Comparison of ENCODE assay signal across 9 mouse cellular contexts in the genomic region with DNA sequence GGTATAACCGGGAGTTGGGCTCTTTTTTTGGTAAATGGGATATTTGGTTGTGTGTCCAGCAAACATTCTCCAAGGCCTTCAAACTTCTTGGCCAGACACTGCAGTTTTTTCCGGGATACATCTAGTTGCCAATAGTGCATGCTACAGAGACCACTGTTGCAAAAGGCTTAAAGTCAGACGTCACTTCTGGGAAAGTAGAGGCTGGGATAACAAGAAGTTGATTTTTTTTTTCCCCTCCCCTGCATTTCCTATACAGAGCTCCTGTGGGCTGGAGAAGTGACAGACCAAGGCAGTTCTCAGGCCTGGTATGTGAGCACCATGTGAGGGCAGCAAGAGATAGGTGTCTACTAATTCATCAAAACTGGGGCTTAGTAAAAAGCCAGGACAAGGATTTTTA. TPM values are rescaled to one million over a fixed set of nuclear protein-coding genes. Genes with fewer than 3 reads are reported as not detected.
DNase-seq lines count a peak whose midpoint lies in the region; ATAC-seq and TF ChIP-seq lines count a peak whose summit lies in the region.
"Had no signal": no experiment of that assay in that cellular context is flagged by ENCODE, and none has a peak within 500 bp of the region (broad histone marks: within the 10 kb centered on the region; RNA-seq: fewer than 3 reads in every experiment).

No protein-coding gene starts in this region.

- DNase-seq in kidney, postnatal 0 days (ENCODE audit: low spot score) = no peak
- DNase-seq in kidney, adult 18-20 months = no peak
- no peak for DNase-seq in forebrain, embryonic 11.5 days (ENCODE audit: low spot score)
- no peak for DNase-seq in left cerebral cortex, postnatal 10 days (ENCODE audit: extremely low spot score in 1 of 2, low spot score in 2 of 2)
- no peak for DNase-seq in cerebellum, postnatal 25 days
- DNase-seq: right cerebral cortex, postnatal 25 days had no signal

- no peak for TF ChIP-seq CTCF in kidney, postnatal 0 days (IDR thresholded peaks at IDR 0.05; ENCODE audit: low read depth)
- TF ChIP-seq CTCF in intestine, postnatal 0 days (IDR thresholded peaks at IDR 0.05; ENCODE audit: low read depth) = no peak

- no peak for ATAC-seq in kidney, postnatal 0 days (replicated peaks; ENCODE audit: low FRiP score, low read depth)
- no peak for ATAC-seq in forebrain, embryonic 11.5 days (replicated peaks; ENCODE audit: low FRiP score)
- ATAC-seq in intestine, postnatal 0 days = no peak
- ATAC-seq in neural tube, embryonic 12.5 days (ENCODE audit: low FRiP score, low read depth) = no peak
- ATAC-seq in megakaryocyte-erythroid progenitor cell, adult 5-6 weeks (replicated peaks; ENCODE audit: low FRiP score, low TSS enrichment, poor library complexity, severe bottlenecking) = no peak

- H3K9me3 ChIP-seq in kidney, postnatal 0 days (replicated peaks; ENCODE audit: low read length) = no peaks in the 10 kb centered on the region
- no peaks in the 10 kb centered on the region for H3K9me3 ChIP-seq in forebrain, embryonic 11.5 days (ENCODE audit: control insufficient read depth, low read length)
- no peaks in the 10 kb centered on the region for H3K9me3 ChIP-seq in intestine, postnatal 0 days (ENCODE audit: control insufficient read depth)
- no peaks in the 10 kb centered on the region for H3K9me3 ChIP-seq in neural tube, embryonic 12.5 days

- peaks cover 48% of the 10 kb centered on the region for H3K4me1 ChIP-seq in kidney, postnatal 0 days (replicated peaks; ENCODE audit: insufficient read depth, low read length)
- H3K4me1 ChIP-seq in forebrain, embryonic 11.5 days (replicated peaks; ENCODE audit: control insufficient read depth, insufficient read depth, low read length) = peaks cover 15% of the 10 kb centered on the region; the same call in 1 of the 2 replicates
- peaks cover 15% of the 10 kb centered on the region for H3K4me1 ChIP-seq in intestine, postnatal 0 days (replicated peaks; ENCODE audit: control insufficient read depth, insufficient read depth, low read length)
- peaks cover 59% of the 10 kb centered on the region for H3K4me1 ChIP-seq in neural tube, embryonic 12.5 days

- H3K9ac ChIP-seq in kidney, postnatal 0 days (ENCODE audit: low read depth, low read length) = peak overlapping the region; percentile 97; the same call in 1 of the 2 replicates
- H3K9ac ChIP-seq in forebrain, embryonic 11.5 days (ENCODE audit: low read length) = no peak overlapping the region
- H3K9ac ChIP-seq in intestine, postnatal 0 days (ENCODE audit: low read depth, low read length) = no peak overlapping the region
- H3K9ac ChIP-seq in neural tube, embryonic 12.5 days = peak overlapping the region; percentile 94; the same call in 1 of the 2 replicates

- intact Hi-C loops in left cerebral cortex, postnatal 10 days (cut with DNase I) = no loop called here

- WGBS in kidney, postnatal 0 days = 54% methylated on average over 3 of the region's 3 CpGs
- WGBS in forebrain, embryonic 11.5 days = 60% methylated on average over 3 of the region's 3 CpGs
- WGBS in intestine, postnatal 0 days = 16% methylated on average over 3 of the region's 3 CpGs
- 56% methylated on average over 3 of the region's 3 CpGs for WGBS in neural tube, embryonic 12.5 days

- H3K4me3 ChIP-seq in kidney, postnatal 0 days (replicated peaks; ENCODE audit: low read depth, low read length) = no peak overlapping the region
- no peak overlapping the region; the same call in 1 of the 2 replicates for H3K4me3 ChIP-seq in forebrain, embryonic 11.5 days (ENCODE audit: low read depth, low read length)
- H3K4me3 ChIP-seq in intestine, postnatal 0 days (ENCODE audit: low read depth, low read length) = peak overlapping the region; percentile 96; the same call in 1 of the 2 replicates
- H3K4me3 ChIP-seq in neural tube, embryonic 12.5 days = peak overlapping the region; percentile 87; the same call in 1 of the 2 replicates

- no peaks in the 10 kb centered on the region for H3K36me3 ChIP-seq in kidney, postnatal 0 days (ENCODE audit: insufficient read depth, low read length)
- no peaks in the 10 kb centered on the region for H3K36me3 ChIP-seq in forebrain, embryonic 11.5 days (ENCODE audit: control insufficient read depth, insufficient read depth, low read length)
- no peaks in the 10 kb centered on the region for H3K36me3 ChIP-seq in intestine, postnatal 0 days (ENCODE audit: control insufficient read depth, insufficient read depth)
- no peaks in the 10 kb centered on the region for H3K36me3 ChIP-seq in neural tube, embryonic 12.5 days

- H3K27ac ChIP-seq in kidney, postnatal 0 days = peak overlapping the region; percentile 48; the same call in 1 of the 2 replicates
- H3K27ac ChIP-seq in forebrain, embryonic 11.5 days (ENCODE audit: low read depth, low read length) = no peak overlapping the region
- H3K27ac ChIP-seq in intestine, postnatal 0 days (ENCODE audit: low read depth, low read length) = peak overlapping the region; percentile 87
- H3K27ac ChIP-seq in neural tube, embryonic 12.5 days = no peak overlapping the region

- peak overlapping the region; percentile 96; the same call in 1 of the 2 replicates for H3K4me2 ChIP-seq in kidney, postnatal 0 days (ENCODE audit: low read length)
- peak overlapping the region; percentile 92; the same call in 1 of the 2 replicates for H3K4me2 ChIP-seq in forebrain, embryonic 11.5 days (ENCODE audit: low read depth, low read length, severe bottlenecking)
- peak overlapping the region; percentile 85 for H3K4me2 ChIP-seq in intestine, postnatal 0 days (replicated peaks; ENCODE audit: low read depth)
- peak overlapping the region; percentile 91 for H3K4me2 ChIP-seq in neural tube, embryonic 12.5 days (replicated peaks)

- H3K27me3 ChIP-seq in kidney, postnatal 0 days (ENCODE audit: insufficient read depth, low read length) = no peaks in the 10 kb centered on the region
- H3K27me3 ChIP-seq in forebrain, embryonic 11.5 days (ENCODE audit: control insufficient read depth, insufficient read depth, low read length) = no peaks in the 10 kb centered on the region
- no peaks in the 10 kb centered on the region for H3K27me3 ChIP-seq in intestine, postnatal 0 days (replicated peaks; ENCODE audit: control insufficient read depth, insufficient read depth, low read length)
- no peaks in the 10 kb centered on the region for H3K27me3 ChIP-seq in neural tube, embryonic 12.5 days (replicated peaks)

RNA-seq across cellular contexts. Expression of a gene that starts 2.4 kb away (rescaled TPM):
- polyA plus RNA-seq in kidney, postnatal 0 days (2015; fragmentation: Nextera tagmentation; extraction: Ambion mirVana) = 5.8 and 6.4 TPM in 2 replicates
- 15.0 and 16.0 TPM in 2 replicates for polyA plus RNA-seq in forebrain, embryonic 11.5 days (2014; fragmentation: Nextera tagmentation; extraction: Ambion mirVana)
- polyA plus RNA-seq in intestine, postnatal 0 days (2015; fragmentation: Nextera tagmentation; extraction: Ambion mirVana) = 6.0 and 6.8 TPM in 2 replicates
- polyA plus RNA-seq in neural tube, embryonic 12.5 days (2016; fragmentation: Nextera tagmentation; extraction: Ambion mirVana) = 15.9 and 17.6 TPM in 2 replicates
- total RNA-seq in megakaryocyte-erythroid progenitor cell, adult 5-6 weeks (2014; fragmentation: Nextera tagmentation) = 1.4 and 2.8 TPM in 2 replicates
- 1.0 and 2.7 TPM in 2 replicates for total RNA-seq in megakaryocyte-erythroid progenitor cell, adult 5-6 weeks (2017)
- 100 to 1,000 TPM; 110 to 113 TPM for total RNA-seq in left cerebral cortex, postnatal 10 days (2021)

RNA-seq across cellular contexts. Expression of a gene that starts 47.7 kb away (rescaled TPM):
- 3.7 and 4.0 TPM in 2 replicates for polyA plus RNA-seq in kidney, postnatal 0 days (2015; fragmentation: Nextera tagmentation; extraction: Ambion mirVana)
- polyA plus RNA-seq in forebrain, embryonic 11.5 days (2014; fragmentation: Nextera tagmentation; extraction: Ambion mirVana) = 4.6 and 5.6 TPM in 2 replicates
- polyA plus RNA-seq in intestine, postnatal 0 days (2015; fragmentation: Nextera tagmentation; extraction: Ambion mirVana) = 1.7 and 2.0 TPM in 2 replicates
- 9.2 and 13.8 TPM in 2 replicates for polyA plus RNA-seq in neural tube, embryonic 12.5 days (2016; fragmentation: Nextera tagmentation; extraction: Ambion mirVana)
- total RNA-seq in megakaryocyte-erythroid progenitor cell, adult 5-6 weeks (2014; fragmentation: Nextera tagmentation) = 0.17 TPM in 1 of 2 replicates, not detected in the other
- total RNA-seq in megakaryocyte-erythroid progenitor cell, adult 5-6 weeks (2017) = 0.27 TPM in 1 of 2 replicates, not detected in the other
- 10 to 100 TPM; 30.9 to 34.2 TPM for total RNA-seq in left cerebral cortex, postnatal 10 days (2021)

RNA-seq across cellular contexts. Expression of a gene that starts 48.0 kb away (rescaled TPM):
- polyA plus RNA-seq in kidney, postnatal 0 days (2015; fragmentation: Nextera tagmentation; extraction: Ambion mirVana) = 16.9 and 17.8 TPM in 2 replicates
- 7.2 and 7.7 TPM in 2 replicates for polyA plus RNA-seq in forebrain, embryonic 11.5 days (2014; fragmentation: Nextera tagmentation; extraction: Ambion mirVana)
- 13.8 and 14.6 TPM in 2 replicates for polyA plus RNA-seq in intestine, postnatal 0 days (2015; fragmentation: Nextera tagmentation; extraction: Ambion mirVana)
- polyA plus RNA-seq in neural tube, embryonic 12.5 days (2016; fragmentation: Nextera tagmentation; extraction: Ambion mirVana) = 8.3 and 10.2 TPM in 2 replicates
- not detected in 2 replicates for total RNA-seq in megakaryocyte-erythroid progenitor cell, adult 5-6 weeks (2014; fragmentation: Nextera tagmentation)
- 3.3 TPM in 1 of 2 replicates, not detected in the other for total RNA-seq in megakaryocyte-erythroid progenitor cell, adult 5-6 weeks (2017)
- 10 to 100 TPM; 13.1 TPM for total RNA-seq in left cerebral cortex, postnatal 10 days (2021)

Comparison
In these comparisons a context has a peak if more than half of its experiments do, and no peak if none do; other contexts are left out.
1. H3K27ac ChIP-seq: peak in kidney, postnatal 0 days (single experiment) and intestine, postnatal 0 days (single experiment); none in forebrain, embryonic 11.5 days (single experiment) and neural tube, embryonic 12.5 days (single experiment).
2. H3K4me3 ChIP-seq: peak in intestine, postnatal 0 days (single experiment) and neural tube, embryonic 12.5 days (single experiment); none in kidney, postnatal 0 days (single experiment) and forebrain, embryonic 11.5 days (single experiment).
3. H3K9ac ChIP-seq: peak in kidney, postnatal 0 days (single experiment) and neural tube, embryonic 12.5 days (single experiment); none in forebrain, embryonic 11.5 days (single experiment) and intestine, postnatal 0 days (single experiment).
4. Peak in every context shown above with its lines, with median percentiles within 50 percentile points of each other: H3K4me2 ChIP-seq.